Mouse (Mus musculus) heart, postnatal 36 days (tissue): ENCODE measurements at regions not wholly inside any gene's neighbourhood (a gene's known extent, or its start where the extent isn't known, plus 50 kb on each side); places are given as distances from the start of the nearest gene placed in this dataset.
"Not testable (repeated sequence)": the region's sequence is repeated elsewhere in the genome, so short reads cannot be mapped to it uniquely, and the experiment has no call there.

Experiments used
- DNase-seq, 2 experiments: peaks; one replicate each; pipeline ENCODE4 v3.0.0; 2021 to 2022
- intact Hi-C: fragments of 180-260 bp; cut with DNase I; formaldehyde crosslinking; loops from one replicate; pipeline ENCODE4 v1.15.1; 2025

GRCm38 (mm10) chr4:81627714-81628495 lies 185.3 kb upstream of the Mpdz start:
- intact Hi-C loops, result no loop called here
- DNase-seq, result no peak

- intact Hi-C loops, result no loop called here
- peak in 1 of 2 experiments; percentile 2 for DNase-seq
These were observed 182.8 kb upstream of the Mpdz start for GRCm38 (mm10) chr4:81625348-81625934.

GRCm38 (mm10) chr4:81624111-81624510 lies 181.5 kb upstream of the Mpdz start:
- intact Hi-C loops, result no loop called here
- DNase-seq, result no peak

- intact Hi-C loops, result loop anchor here (2.0 kb wide), 1 partner anchor 41 kb away; no protein-coding TSS in a partner anchor
- DNase-seq, result peak; percentile 12 to 41
These were observed 178.9 kb upstream of the Mpdz start for GRCm38 (mm10) chr4:81621391-81622137.

- DNase-seq, result no peak
- intact Hi-C loops, result no loop called here
These were observed 174.6 kb upstream of the Mpdz start for GRCm38 (mm10) chr4:81617191-81617590.

- DNase-seq, result peak in 1 of 2 experiments; percentile 12
- intact Hi-C loops, result no loop called here
These were observed 168.6 kb upstream of the Mpdz start for GRCm38 (mm10) chr4:81611191-81611590.

- no peak for DNase-seq
- intact Hi-C loops, result no loop called here
These were observed 157.8 kb upstream of the Mpdz start for GRCm38 (mm10) chr4:81600396-81600795.

- DNase-seq, result no peak
- intact Hi-C loops, result no loop called here
These were observed 154.8 kb upstream of the Mpdz start for GRCm38 (mm10) chr4:81597390-81597789.

GRCm38 (mm10) chr4:81593431-81593830 lies 150.8 kb upstream of the Mpdz start:
- intact Hi-C loops, DNase-seq: not testable (repeated sequence)

GRCm38 (mm10) chr4:81582546-81582945 lies 139.9 kb upstream of the Mpdz start:
- intact Hi-C loops, result loop anchor here (5.0 kb wide), 2 partner anchors 315 to 485 kb away; no protein-coding TSS in a partner anchor
- DNase-seq, result no peak

GRCm38 (mm10) chr4:81580553-81580952 lies 137.9 kb upstream of the Mpdz start:
- DNase-seq, result peak; percentile 60 to 66
- intact Hi-C loops, result loop anchor here (2.0 to 5.0 kb wide), 3 partner anchors 40 to 487 kb away; no protein-coding TSS in a partner anchor

GRCm38 (mm10) chr4:81579389-81580110 lies 136.9 kb upstream of the Mpdz start:
- no peak for DNase-seq
- intact Hi-C loops, result loop anchor here (2.0 to 5.0 kb wide), 5 partner anchors 41 to 733 kb away; no protein-coding TSS in a partner anchor

- no peak for DNase-seq
- intact Hi-C loops, result loop anchor here (5.0 kb wide), 2 partner anchors 553 to 733 kb away; no protein-coding TSS in a partner anchor
These were observed 136.4 kb upstream of the Mpdz start for GRCm38 (mm10) chr4:81578981-81579380.

- peak in 1 of 2 experiments; percentile 46 for DNase-seq
These were observed 131.2 kb upstream of the Mpdz start for GRCm38 (mm10) chr4:81573771-81574170.

GRCm38 (mm10) chr4:81570736-81571135 lies 128.1 kb upstream of the Mpdz start:
- DNase-seq, result no peak
- intact Hi-C loops, result no loop called here

More at GRCm38 (mm10) chr4:81573771-81574170, 131.2 kb upstream of the Mpdz start:
- intact Hi-C loops, result no loop called here

- intact Hi-C loops, result loop anchor here (5.0 kb wide), 1 partner anchor 493 kb away; no protein-coding TSS in a partner anchor
- DNase-seq, result no peak
These were observed 126.9 kb upstream of the Mpdz start for GRCm38 (mm10) chr4:81569531-81569930.

- no peak for DNase-seq
- intact Hi-C loops, result loop anchor here (5.0 kb wide), 1 partner anchor 494 kb away; no protein-coding TSS in a partner anchor
These were observed 125.8 kb upstream of the Mpdz start for GRCm38 (mm10) chr4:81568404-81568803.

- DNase-seq, result no peak
- intact Hi-C loops, result loop anchor here (5.0 kb wide), 1 partner anchor 494 kb away; no protein-coding TSS in a partner anchor
These were observed 125.3 kb upstream of the Mpdz start for GRCm38 (mm10) chr4:81567928-81568327.

GRCm38 (mm10) chr4:81566526-81566925 lies 123.9 kb upstream of the Mpdz start:
- intact Hi-C loops, result loop anchor here (5.0 kb wide), 1 partner anchor 496 kb away; no protein-coding TSS in a partner anchor
- DNase-seq, result no peak
